Mouse (Mus musculus): ENCODE results near the gene Tbc1d1. TPM values are rescaled to one million over a fixed set of nuclear protein-coding genes. Genes with fewer than 3 reads are reported as not detected.

Tbc1d1 gene
- polyA plus RNA-seq, 1 experiment from 2014 or later = 31.7 TPM

- no peak overlapping the region; the same call in 1 of the 2 replicates for H3K4me3 ChIP-seq (replicated peaks; ENCODE audit: low read length)
- H3K36me3 ChIP-seq (ENCODE audit: control insufficient read depth, insufficient read depth, low read length) = 0 out of 2 replicates have a peak, but pooled peaks cover 8% of the 10 kb centered on the region
- H3K27ac ChIP-seq (ENCODE audit: low read length) = no peak overlapping the region
- 29% methylated on average over 11 of the region's 11 CpGs for WGBS
- 0 out of 2 replicates have a peak, but pooled peaks cover 8% of the 10 kb centered on the region for H3K9me3 ChIP-seq (replicated peaks; ENCODE audit: control insufficient read depth, low read length)
- H3K4me1 ChIP-seq (ENCODE audit: control insufficient read depth, insufficient read depth, low read length) = peaks cover 8% of the 10 kb centered on the region; the same call in 1 of the 2 replicates
- H3K27me3 ChIP-seq (ENCODE audit: control insufficient read depth, insufficient read depth, low read length) = no peaks in the 10 kb centered on the region
- H3K4me2 ChIP-seq (ENCODE audit: low read depth, low read length) = peak overlapping the region; percentile 35
- no peak for ATAC-seq (ENCODE audit: insufficient read depth, low FRiP score)
- H3K9ac ChIP-seq (ENCODE audit: low read length) = no peak overlapping the region
These were observed 37.2 kb downstream of the Tbc1d1 start for GRCm38 (mm10) chr5:64193353-64193752.

DNA sequence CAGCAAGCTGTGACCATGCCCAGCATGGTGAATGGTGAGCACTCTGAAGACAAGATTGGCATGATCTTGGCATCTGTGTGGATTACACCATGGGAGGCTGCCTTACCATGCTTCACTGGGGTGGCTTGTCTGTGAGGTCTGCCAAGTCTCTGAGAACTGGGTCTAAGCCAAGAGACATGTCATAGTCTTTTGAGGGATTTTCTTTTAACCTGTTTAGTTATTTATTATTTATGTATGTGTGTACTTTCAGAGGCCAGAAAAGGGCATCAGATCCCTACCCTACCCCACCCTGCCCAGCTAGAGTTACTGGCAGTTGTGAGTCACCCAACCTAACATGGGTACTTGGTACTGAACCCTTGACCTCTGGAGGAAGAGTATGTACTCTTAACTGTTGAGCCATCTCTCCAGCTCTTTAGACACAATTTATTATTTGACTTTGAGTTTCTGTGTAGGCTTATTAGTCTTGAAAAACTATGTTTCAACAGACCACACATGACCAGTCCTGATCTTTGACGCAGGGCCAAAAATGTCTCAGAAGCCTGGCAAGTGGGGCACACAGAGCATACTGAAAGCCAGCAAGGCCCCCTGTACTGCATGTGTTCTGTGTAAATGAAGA lies 40.3 kb downstream of the Tbc1d1 start:
- 0 out of 2 replicates have a peak, but pooled peaks cover 2% of the 10 kb centered on the region for H3K9me3 ChIP-seq (replicated peaks; ENCODE audit: control insufficient read depth, low read length)
- H3K27ac ChIP-seq (ENCODE audit: low read length) = no peak overlapping the region
- H3K36me3 ChIP-seq (ENCODE audit: control insufficient read depth, insufficient read depth, low read length) = 0 out of 2 replicates have a peak, but pooled peaks cover under 1% of the 10 kb centered on the region
- peaks cover 8% of the 10 kb centered on the region; the same call in 1 of the 2 replicates for H3K4me1 ChIP-seq (ENCODE audit: control insufficient read depth, insufficient read depth, low read length)
- WGBS = 78% methylated on average over 1 of the region's 1 CpGs
- no peak overlapping the region for H3K4me2 ChIP-seq (ENCODE audit: low read depth, low read length)
- ATAC-seq (ENCODE audit: insufficient read depth, low FRiP score) = 0 out of 2 replicates have a peak, but pooled peaks have one; percentile 30
- no peak overlapping the region for H3K9ac ChIP-seq (ENCODE audit: low read length)
- H3K4me3 ChIP-seq (replicated peaks; ENCODE audit: low read length) = no peak overlapping the region
- no peaks in the 10 kb centered on the region for H3K27me3 ChIP-seq (ENCODE audit: control insufficient read depth, insufficient read depth, low read length)

DNA sequence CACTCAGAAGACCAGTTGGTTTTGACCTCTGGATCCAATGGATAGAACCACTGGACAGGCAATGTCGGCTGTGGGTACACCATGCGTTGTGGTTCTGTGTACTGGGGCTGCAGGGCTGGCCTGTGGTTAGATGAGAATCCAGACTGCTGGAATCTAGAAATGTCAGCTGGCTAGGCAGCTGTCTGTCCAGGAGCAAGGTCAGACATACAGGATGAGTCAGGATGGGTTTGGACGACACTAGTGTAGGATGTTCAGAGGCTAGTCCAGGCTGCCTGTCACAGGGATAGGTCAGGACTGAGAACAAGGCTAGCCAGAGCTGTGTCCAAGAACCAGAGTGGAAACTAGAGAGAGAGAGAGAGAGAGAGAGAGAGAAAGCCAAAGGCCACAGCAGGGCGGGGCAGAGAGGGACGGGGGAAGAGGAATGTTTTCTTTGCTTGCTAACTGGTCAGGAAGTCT lies 40.8 kb downstream of the Tbc1d1 start:
- Histone ChIP-seq H3K9ac (ENCODE audit: low read length) (no peak overlapping the region), H3K4me2 (ENCODE audit: low read depth, low read length) (no peak overlapping the region), H3K27me3 (ENCODE audit: control insufficient read depth, insufficient read depth, low read length) (no peaks in the 10 kb centered on the region), H3K27ac (ENCODE audit: low read length) (no peak overlapping the region), H3K4me3 (replicated peaks; ENCODE audit: low read length) (no peak overlapping the region), H3K36me3 (ENCODE audit: control insufficient read depth, insufficient read depth, low read length) (no peaks in the 10 kb centered on the region), H3K4me1 (ENCODE audit: control insufficient read depth, insufficient read depth, low read length) (peaks cover 8% of the 10 kb centered on the region; the same call in 1 of the 2 replicates), H3K9me3 (replicated peaks; ENCODE audit: control insufficient read depth, low read length) (no peaks in the 10 kb centered on the region)
- ATAC-seq (ENCODE audit: insufficient read depth, low FRiP score) = peak; percentile 35; the same call in 1 of the 2 replicates
- 65% methylated on average over 5 of the region's 5 CpGs for WGBS

- Histone ChIP-seq H3K9me3 (replicated peaks; ENCODE audit: control insufficient read depth, low read length) (no peaks in the 10 kb centered on the region), H3K27ac (ENCODE audit: low read length) (no peak overlapping the region), H3K27me3 (ENCODE audit: control insufficient read depth, insufficient read depth, low read length) (no peaks in the 10 kb centered on the region), H3K9ac (ENCODE audit: low read length) (no peak overlapping the region), H3K36me3 (ENCODE audit: control insufficient read depth, insufficient read depth, low read length) (no peaks in the 10 kb centered on the region), H3K4me1 (ENCODE audit: control insufficient read depth, insufficient read depth, low read length) (peaks cover 8% of the 10 kb centered on the region; the same call in 1 of the 2 replicates), H3K4me2 (ENCODE audit: low read depth, low read length) (no peak overlapping the region), H3K4me3 (replicated peaks; ENCODE audit: low read length) (no peak overlapping the region)
- ATAC-seq (ENCODE audit: insufficient read depth, low FRiP score) = no peak
- 89% methylated on average over 7 of the region's 7 CpGs for WGBS
These were observed 42.5 kb downstream of the Tbc1d1 start for GRCm38 (mm10) chr5:64198624-64199023.

DNA sequence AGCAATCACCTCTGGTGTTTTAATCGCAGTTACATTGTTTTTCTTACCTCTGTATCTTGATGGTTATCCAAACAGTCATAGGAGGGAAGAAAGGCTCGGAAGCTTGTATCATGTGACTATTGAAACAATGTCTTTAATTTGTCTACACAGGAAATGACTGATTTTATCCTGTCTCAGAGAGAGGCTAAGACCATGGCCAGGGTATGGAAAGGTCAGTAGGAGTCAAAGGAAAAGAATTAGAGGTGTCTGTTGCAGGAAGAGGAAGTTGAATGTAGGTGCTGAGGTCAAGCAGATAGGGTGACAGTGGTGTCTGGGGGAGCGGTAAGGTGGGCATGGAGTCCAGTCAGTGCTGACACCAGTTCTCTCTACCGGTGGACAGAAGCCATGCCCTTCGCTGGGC lies 45.0 kb downstream of the Tbc1d1 start:
- no peaks in the 10 kb centered on the region for H3K27me3 ChIP-seq (ENCODE audit: control insufficient read depth, insufficient read depth, low read length)
- WGBS = 64% methylated on average over 5 of the region's 5 CpGs
- no peak overlapping the region for H3K4me2 ChIP-seq (ENCODE audit: low read depth, low read length)
- no peak overlapping the region for H3K27ac ChIP-seq (ENCODE audit: low read length)
- no peaks in the 10 kb centered on the region for H3K36me3 ChIP-seq (ENCODE audit: control insufficient read depth, insufficient read depth, low read length)
- no peak overlapping the region for H3K4me3 ChIP-seq (replicated peaks; ENCODE audit: low read length)
- peaks cover 8% of the 10 kb centered on the region; the same call in 1 of the 2 replicates for H3K4me1 ChIP-seq (ENCODE audit: control insufficient read depth, insufficient read depth, low read length)
- no peak overlapping the region for H3K9ac ChIP-seq (ENCODE audit: low read length)
- no peak for ATAC-seq (ENCODE audit: insufficient read depth, low FRiP score)
- H3K9me3 ChIP-seq (replicated peaks; ENCODE audit: control insufficient read depth, low read length) = no peaks in the 10 kb centered on the region

DNA sequence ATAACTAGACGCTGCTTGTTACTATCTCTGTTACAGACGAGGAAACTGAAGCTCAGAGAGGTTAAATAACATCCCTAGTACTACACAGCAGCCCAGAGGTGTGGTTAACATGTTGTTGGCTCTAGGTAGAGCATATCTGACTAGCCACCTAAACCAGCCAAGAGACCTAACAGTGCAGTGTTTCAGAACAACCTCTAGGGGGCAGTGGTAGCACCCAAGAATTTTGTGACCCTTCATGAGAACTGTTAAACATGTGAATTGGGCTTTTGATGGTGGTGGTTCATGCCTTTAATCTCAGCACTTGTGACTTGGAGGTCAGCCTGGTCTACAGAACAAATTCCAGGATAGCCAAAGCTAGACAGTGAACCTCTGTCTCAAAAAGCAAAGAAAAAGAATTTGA lies 46.2 kb downstream of the Tbc1d1 start:
- Histone ChIP-seq H3K9me3 (replicated peaks; ENCODE audit: control insufficient read depth, low read length) (no peaks in the 10 kb centered on the region), H3K4me2 (ENCODE audit: low read depth, low read length) (no peak overlapping the region), H3K36me3 (ENCODE audit: control insufficient read depth, insufficient read depth, low read length) (no peaks in the 10 kb centered on the region), H3K4me1 (ENCODE audit: control insufficient read depth, insufficient read depth, low read length) (no peaks in the 10 kb centered on the region), H3K4me3 (replicated peaks; ENCODE audit: low read length) (no peak overlapping the region), H3K27ac (ENCODE audit: low read length) (no peak overlapping the region), H3K27me3 (ENCODE audit: control insufficient read depth, insufficient read depth, low read length) (no peaks in the 10 kb centered on the region), H3K9ac (ENCODE audit: low read length) (no peak overlapping the region)
- WGBS = 24% methylated on average over 2 of the region's 2 CpGs
- ATAC-seq (ENCODE audit: insufficient read depth, low FRiP score) = no peak

- H3K4me3 ChIP-seq (replicated peaks; ENCODE audit: low read length) = no peak overlapping the region
- H3K36me3 ChIP-seq (ENCODE audit: control insufficient read depth, insufficient read depth, low read length) = no peaks in the 10 kb centered on the region
- no peak for ATAC-seq (ENCODE audit: insufficient read depth, low FRiP score)
- no peak overlapping the region for H3K9ac ChIP-seq (ENCODE audit: low read length)
- H3K27ac ChIP-seq (ENCODE audit: low read length) = no peak overlapping the region
- H3K9me3 ChIP-seq (replicated peaks; ENCODE audit: control insufficient read depth, low read length) = no peaks in the 10 kb centered on the region
- H3K27me3 ChIP-seq (ENCODE audit: control insufficient read depth, insufficient read depth, low read length) = no peaks in the 10 kb centered on the region
- 83% methylated on average over 3 of the region's 3 CpGs for WGBS
- no peaks in the 10 kb centered on the region for H3K4me1 ChIP-seq (ENCODE audit: control insufficient read depth, insufficient read depth, low read length)
- H3K4me2 ChIP-seq (ENCODE audit: low read depth, low read length) = no peak overlapping the region
These were observed 49.5 kb downstream of the Tbc1d1 start for GRCm38 (mm10) chr5:64205610-64206009.

DNA sequence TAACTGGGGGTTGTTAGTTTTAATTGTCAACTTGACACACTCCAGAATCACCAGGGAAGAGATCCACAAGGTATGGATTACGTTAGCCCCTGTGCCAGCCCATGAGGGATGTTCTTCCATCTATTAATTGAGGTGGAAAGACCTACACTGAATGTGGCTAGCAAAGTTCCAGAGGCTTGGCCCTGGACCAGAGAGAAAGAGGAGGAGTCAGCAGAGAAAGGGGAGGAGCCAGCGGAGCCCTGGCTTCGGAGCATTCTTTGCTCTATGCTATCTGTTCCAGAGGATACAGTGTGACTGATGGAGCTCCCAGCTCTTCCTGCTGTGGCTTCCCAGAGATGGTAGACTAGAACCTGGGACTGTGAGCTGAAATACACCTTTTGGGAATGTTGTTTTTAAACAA lies 50.3 kb downstream of the Tbc1d1 start:
- no peak for ATAC-seq (ENCODE audit: insufficient read depth, low FRiP score)
- Histone ChIP-seq H3K9me3 (replicated peaks; ENCODE audit: control insufficient read depth, low read length) (no peaks in the 10 kb centered on the region), H3K4me1 (ENCODE audit: control insufficient read depth, insufficient read depth, low read length) (no peaks in the 10 kb centered on the region), H3K27me3 (ENCODE audit: control insufficient read depth, insufficient read depth, low read length) (no peaks in the 10 kb centered on the region), H3K9ac (ENCODE audit: low read length) (no peak overlapping the region), H3K4me3 (replicated peaks; ENCODE audit: low read length) (no peak overlapping the region), H3K4me2 (ENCODE audit: low read depth, low read length) (no peak overlapping the region), H3K27ac (ENCODE audit: low read length) (no peak overlapping the region), H3K36me3 (ENCODE audit: control insufficient read depth, insufficient read depth, low read length) (no peaks in the 10 kb centered on the region)
- 50% methylated on average over 3 of the region's 3 CpGs for WGBS

DNA sequence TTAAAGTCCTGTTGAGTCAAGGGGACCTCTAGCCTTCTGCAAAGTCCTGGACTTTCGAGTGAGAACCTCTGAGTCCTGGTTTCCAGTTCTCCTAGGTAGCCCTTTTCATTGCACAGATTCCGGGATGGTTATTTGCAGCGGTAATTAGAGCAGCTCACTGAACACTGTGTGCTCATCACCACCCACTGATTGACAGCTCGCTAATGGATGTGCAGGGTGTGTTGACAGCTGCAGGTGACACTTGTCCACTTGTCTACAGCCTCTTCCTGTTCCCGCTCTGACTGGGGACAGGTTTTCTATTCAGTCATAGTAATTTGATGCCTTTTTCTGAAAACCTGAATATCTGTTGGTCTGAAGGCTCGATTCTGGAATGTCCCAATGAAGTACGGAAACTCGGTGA lies 50.8 kb downstream of the Tbc1d1 start:
- H3K27ac ChIP-seq (ENCODE audit: low read length) = no peak overlapping the region

More for the DNA sequence above, 50.8 kb downstream of the Tbc1d1 start:
- H3K9me3 ChIP-seq (replicated peaks; ENCODE audit: control insufficient read depth, low read length) = no peaks in the 10 kb centered on the region
- no peak overlapping the region for H3K9ac ChIP-seq (ENCODE audit: low read length)
- 69% methylated on average over 8 of the region's 8 CpGs for WGBS
- no peak for ATAC-seq (ENCODE audit: insufficient read depth, low FRiP score)
- no peak overlapping the region for H3K4me3 ChIP-seq (replicated peaks; ENCODE audit: low read length)
- H3K36me3 ChIP-seq (ENCODE audit: control insufficient read depth, insufficient read depth, low read length) = no peaks in the 10 kb centered on the region
- H3K27me3 ChIP-seq (ENCODE audit: control insufficient read depth, insufficient read depth, low read length) = no peaks in the 10 kb centered on the region
- no peak overlapping the region for H3K4me2 ChIP-seq (ENCODE audit: low read depth, low read length)
- H3K4me1 ChIP-seq (ENCODE audit: control insufficient read depth, insufficient read depth, low read length) = no peaks in the 10 kb centered on the region

Data from stomach, embryonic 16.5 days (tissue).